Mouse (Mus musculus) gastrocnemius, postnatal 36 days (tissue): Measurements from ENCODE around the gene Inpp5b. TPM values are rescaled to one million over a fixed set of nuclear protein-coding genes. Genes with fewer than 3 reads are reported as not detected.
"Not testable (repeated sequence)": the region's sequence is repeated elsewhere in the genome, so short reads cannot be mapped to it uniquely, and the experiment has no call there.

Experiments
- DNase-seq, 2 experiments: peaks; one replicate each; pipeline ENCODE4 v3.0.0; 2022
- intact Hi-C: fragments of 180-260 bp; cut with DNase I; formaldehyde crosslinking; loops from one replicate; pipeline ENCODE4 v1.15.1; 2025
- long read RNA-seq, 2 experiments: library from polyadenylated mRNA; stranded (forward); transcript quantifications; one replicate each; pipeline ENCODE4 v2.0.0; 2021
- total RNA-seq, 2 experiments: library from RNA; stranded (reverse); gene quantifications; 2 replicates each; pipeline ENCODE4 v1.2.3; 2021

Gene Inpp5b
- total RNA-seq, result 10 to 100 TPM; 10.8 to 11.0 TPM
- long read RNA-seq, experiment 1, partial matches to known transcripts, result 0 of 5 reads
- long read RNA-seq, experiment 1, other reads (novel, unspliced or antisense), result 5 of 5 reads
- long read RNA-seq, experiment 2, partial matches to known transcripts, result 0 of 10 reads
- long read RNA-seq, experiment 2, other reads (novel, unspliced or antisense), result 10 of 10 reads

GRCm38 (mm10) chr4:124741376-124742343 is at the start of gene Inpp5b:
Gene Inpp5b (plus strand): TSS chr4:124741850.
- peak; percentile 72 to 79 for DNase-seq
- intact Hi-C loops, result no loop called here

GRCm38 (mm10) chr4:124692416-124692861 is 49.2 kb upstream of the Inpp5b start:
- no peak for DNase-seq
- intact Hi-C loops, result no loop called here

DNA sequence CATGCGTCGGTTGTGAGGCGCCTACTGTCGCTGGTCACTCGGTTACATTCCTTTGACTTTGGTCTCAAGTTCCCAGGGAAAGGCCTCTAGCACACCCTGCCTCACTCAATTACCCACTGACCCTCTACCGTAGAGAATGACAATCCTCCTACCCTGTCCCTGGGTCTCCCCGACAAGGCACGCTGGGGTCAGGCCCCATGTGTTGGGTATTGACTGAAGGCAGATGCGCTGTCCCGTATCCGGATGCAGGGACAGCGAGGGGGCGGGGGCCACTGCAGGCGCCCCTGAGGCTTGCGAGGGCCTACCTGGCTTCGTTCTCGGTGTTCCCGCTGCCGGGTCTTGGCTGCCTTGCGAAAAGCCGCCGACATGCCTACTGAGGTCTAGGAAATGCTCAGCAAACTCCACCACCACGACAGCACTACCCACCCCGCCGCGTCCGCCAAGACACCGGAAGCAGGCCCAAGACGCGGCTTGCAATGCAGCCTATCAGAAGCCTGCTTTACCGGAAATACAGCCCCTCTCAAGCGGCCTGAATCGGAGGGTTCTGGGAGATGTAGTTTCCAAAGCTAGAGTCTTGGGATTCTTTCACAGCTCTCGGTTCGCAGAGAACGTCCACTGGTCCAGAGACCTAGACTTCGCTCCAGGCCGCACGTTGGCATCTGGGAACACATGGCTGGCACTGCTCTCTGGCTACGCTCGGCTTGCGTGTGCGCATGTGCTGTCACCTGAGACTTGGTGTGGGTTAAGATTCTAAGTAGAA is 48.3 kb upstream of the Inpp5b start, which contains the start of gene Utp11:
Gene Utp11 (minus strand): TSS at position 466 of the 760 bp plus-strand sequence.
- DNase-seq, result peak; percentile 81 to 82
- intact Hi-C loops, result no loop called here

GRCm38 (mm10) chr4:124694572-124694971 is 47.1 kb upstream of the Inpp5b start:
- intact Hi-C loops, result no loop called here
- DNase-seq, result no peak

DNA sequence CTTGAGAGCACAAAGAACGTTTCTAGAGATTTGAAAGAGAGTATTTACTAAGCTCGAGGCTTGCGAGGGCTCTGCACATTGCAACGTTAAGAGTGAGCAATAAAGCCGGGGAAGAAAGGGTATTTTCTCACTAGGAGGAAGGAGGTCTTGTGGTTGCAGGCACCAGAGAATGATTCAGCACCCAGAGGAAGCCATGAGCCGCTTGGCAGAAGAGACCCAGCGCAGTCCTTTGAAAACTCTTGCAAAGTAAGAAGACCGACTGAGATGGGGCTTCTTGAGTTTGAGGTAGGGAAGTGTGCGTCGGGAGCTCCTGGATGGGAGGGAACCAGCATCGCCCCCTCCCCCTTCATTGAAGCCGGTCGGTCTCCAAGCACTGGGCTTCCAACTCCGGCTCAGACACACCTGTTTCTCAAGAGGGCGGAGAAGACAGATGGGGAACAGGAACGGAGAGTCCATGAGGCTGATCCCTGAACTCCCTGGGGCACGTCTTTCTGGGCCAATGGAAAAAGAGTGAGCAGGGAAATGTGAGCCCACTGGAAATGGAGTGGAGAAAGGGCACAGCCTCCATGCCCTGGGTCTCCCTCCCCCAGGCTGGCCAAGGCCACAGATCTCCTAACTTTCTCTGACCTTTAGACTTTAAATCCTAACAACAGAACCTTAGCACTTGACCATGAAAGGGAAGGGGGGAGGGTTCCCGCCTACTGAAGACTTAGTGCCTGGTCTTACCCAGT is 45.7 kb upstream of the Inpp5b start:
- intact Hi-C loops, result no loop called here
- DNase-seq, result peak in 1 of 2 experiments; percentile 46

DNA sequence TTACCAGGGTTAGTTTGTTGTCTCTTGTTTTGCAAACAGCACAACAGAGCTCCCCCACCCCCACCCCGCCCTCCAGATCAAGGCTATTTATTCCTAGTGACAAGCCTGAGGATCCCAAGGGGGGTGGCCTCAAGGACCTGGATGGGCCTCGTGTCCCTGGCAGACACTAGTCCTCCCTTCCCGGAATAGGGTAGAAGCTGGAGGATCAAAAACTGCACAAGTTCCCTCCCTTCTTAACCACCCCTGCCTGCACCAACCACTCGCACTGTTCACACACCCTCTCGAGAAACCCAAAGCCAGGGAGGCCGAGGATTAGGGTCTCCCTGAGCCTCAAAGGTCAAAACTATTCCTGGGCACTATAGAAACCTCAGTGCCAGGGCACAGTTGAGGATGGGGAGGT is 41.9 kb upstream of the Inpp5b start:
- intact Hi-C loops, result no loop called here
- peak in 1 of 2 experiments; percentile 34 for DNase-seq

DNA sequence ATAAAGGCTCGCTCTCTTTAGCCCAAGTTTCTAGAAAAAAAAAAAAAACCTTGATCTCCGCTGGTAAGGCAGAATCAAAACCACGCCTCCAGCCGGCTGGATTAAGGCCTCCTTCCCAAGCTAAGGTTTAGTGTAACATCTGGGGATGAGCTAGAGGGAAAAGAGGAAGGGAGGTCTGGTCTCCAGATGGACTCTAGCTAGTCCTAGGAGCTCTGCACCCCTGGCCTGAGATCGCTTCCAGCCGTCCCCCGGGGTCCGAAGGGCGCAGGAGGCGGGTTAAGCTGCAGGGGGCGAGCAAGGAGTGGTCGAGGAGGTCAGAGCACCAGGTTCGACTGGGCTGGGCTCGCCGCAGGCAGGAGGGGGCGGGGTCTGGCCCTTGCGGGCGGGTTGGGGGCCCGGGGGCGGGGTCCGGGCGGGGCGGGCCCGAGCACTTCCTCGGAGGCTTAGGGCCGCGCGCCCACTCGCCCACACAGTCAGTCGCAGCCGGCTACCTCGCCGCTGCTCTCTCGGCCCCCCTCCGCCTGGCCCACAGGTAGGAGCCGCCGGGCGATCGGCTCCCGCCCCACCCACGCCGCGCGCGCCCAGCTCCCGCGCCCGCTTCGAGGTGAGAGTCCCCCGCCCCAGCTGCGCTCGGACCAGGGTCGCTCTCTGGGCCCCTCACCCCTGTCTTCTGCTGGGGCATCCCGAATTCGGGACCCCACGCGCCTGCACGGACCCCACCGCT is 41.2 kb upstream of the Inpp5b start, which contains the start of gene Fhl3:
Gene Fhl3 (plus strand): TSS at position 454 of the 724 bp plus-strand sequence.
- intact Hi-C loops, result no loop called here
- peak; percentile 69 for DNase-seq

GRCm38 (mm10) chr4:124701052-124701845 is 40.4 kb upstream of the Inpp5b start:
- intact Hi-C loops, result no loop called here
- DNase-seq, result peak; percentile 37 to 57

DNA sequence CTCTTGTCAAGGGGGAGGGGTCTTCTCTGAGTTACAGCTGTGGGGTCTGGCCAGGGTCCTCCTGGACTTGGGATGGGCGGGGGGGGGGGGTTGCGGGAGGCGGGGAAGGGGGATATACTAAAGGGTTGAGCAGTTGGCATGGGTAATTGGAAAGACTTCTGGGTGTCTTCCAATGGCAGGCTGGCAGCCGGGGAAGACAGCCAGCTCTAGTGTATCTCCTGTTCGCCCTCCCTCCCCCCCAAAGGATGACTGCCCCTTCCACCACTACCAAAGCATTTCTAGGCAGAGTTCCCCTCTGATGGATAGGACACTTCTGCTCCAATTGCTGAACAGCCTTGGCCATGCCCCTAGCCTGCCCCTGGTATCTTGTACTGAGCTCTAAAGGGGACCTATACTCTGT is 39.7 kb upstream of the Inpp5b start:
- intact Hi-C loops, result no loop called here
- DNase-seq, result no peak

GRCm38 (mm10) chr4:124703406-124703805 is 38.2 kb upstream of the Inpp5b start:
- DNase-seq, result peak; percentile 36 to 43
- intact Hi-C loops, result no loop called here

GRCm38 (mm10) chr4:124703881-124704796 is 37.5 kb upstream of the Inpp5b start:
- intact Hi-C loops, result no loop called here
- DNase-seq, result no peak

DNA sequence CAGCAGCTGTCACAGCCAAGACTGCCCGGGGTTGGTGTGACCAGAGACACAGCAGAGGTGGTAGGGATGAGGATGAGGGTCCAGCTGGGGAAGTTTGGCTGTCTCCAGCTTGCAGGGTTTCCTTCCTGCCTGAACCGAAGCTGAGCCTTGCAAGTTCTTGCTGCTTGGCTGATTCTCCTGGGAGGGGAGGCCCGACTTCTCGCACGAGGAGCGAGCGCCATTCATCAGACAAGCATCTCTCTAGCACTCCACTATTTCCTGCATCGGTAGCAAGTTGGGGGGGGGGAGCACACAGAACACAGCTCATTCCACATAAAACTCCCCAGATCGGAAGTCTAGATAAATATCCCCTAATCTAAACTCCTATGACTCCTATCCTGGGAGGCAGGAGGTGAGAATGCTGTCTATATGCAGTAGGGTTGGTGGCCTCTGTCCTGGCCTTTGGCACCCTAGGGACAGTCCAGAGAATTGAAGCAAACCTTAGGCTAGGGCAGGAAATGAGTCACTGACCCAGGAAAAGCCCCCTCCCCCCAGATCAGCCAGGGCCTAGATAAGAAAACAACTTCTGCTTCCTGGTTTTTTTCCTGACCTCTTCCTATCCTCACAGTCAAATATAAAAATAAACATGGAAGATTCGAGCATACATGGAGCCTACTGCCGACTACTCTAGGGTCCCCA is 36.7 kb upstream of the Inpp5b start:
- intact Hi-C loops, result no loop called here

DNA sequence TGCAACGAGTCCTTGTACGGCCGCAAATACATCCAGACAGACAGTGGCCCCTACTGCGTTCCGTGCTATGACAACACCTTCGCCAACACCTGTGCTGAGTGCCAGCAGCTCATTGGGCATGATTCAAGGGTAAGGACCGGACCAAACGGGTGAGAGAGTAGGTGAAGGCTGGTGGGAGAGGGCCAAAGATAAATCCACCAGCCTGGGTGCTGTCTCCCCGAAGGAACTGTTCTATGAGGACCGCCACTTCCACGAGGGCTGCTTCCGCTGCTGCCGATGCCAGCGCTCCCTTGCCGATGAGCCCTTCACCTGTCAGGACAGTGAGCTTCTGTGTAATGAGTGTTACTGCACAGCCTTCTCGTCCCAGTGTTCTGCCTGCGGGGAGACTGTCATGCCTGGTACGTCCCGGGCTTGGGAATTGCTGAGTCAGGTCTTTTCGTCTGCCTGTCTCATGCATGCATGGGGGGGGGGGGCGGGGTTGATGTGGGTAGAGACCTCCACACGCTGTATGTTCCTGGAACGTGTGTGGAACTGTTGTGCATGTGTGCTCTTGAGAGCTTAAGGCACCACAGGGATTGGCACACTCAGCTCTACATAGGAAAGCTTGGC is 35.9 kb upstream of the Inpp5b start:
- intact Hi-C loops, result no loop called here
- no peak for DNase-seq

More for the DNA sequence above, 36.7 kb upstream of the Inpp5b start:
- DNase-seq, result peak; percentile 38 to 48

- intact Hi-C loops, result not testable (repeated sequence)
Measured at GRCm38 (mm10) chr4:124707381-124708199, 34.1 kb upstream of the Inpp5b start.

GRCm38 (mm10) chr4:124708200-124708517 is 33.5 kb upstream of the Inpp5b start:
- DNase-seq, intact Hi-C loops: not testable (repeated sequence)

More at GRCm38 (mm10) chr4:124707381-124708199, 34.1 kb upstream of the Inpp5b start:
- not testable (repeated sequence) for DNase-seq
